Mouse (Mus musculus): Measurements from ENCODE around the gene Ttc28. TPM values are rescaled to one million over a fixed set of nuclear protein-coding genes. Genes with fewer than 3 reads are reported as not detected.

The Ttc28 gene
- total and polyA plus RNA-seq, 3 experiments = 1.1 to 1.8 TPM; not detected in 1

DNA sequence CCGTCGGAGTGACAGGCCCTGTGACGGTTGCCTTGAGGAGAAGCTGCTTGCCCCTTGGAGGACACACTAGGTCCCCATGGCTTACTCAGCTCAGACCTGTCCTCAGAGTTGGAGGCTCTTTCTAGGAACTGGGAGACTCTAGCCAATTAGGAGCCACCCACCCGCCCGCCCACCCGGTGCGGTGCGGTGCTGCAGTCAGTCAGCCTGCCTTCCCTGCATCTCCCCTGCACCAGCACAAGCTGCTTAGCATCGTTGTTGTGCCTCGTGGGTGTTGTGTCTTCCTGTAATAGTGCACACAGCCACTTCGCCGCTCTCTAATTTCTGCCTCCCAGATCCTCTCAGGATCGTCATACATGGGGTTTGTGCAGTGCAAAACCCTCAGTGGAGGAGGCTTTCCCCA, 335.3 kb downstream of the Ttc28 start:
- TF ChIP-seq RAD21 (IDR thresholded peaks at IDR 0.05; ENCODE audit: low read depth, low read length) (no peak), POLR2AphosphoS5 (IDR thresholded peaks at IDR 0.05; ENCODE audit: borderline replicate concordance, low read depth, low read length) (no peak), NELFE (IDR thresholded peaks at IDR 0.05; ENCODE audit: low read depth, low read length) (no peak), GATA1 (IDR thresholded peaks at IDR 0.05; ENCODE audit: low read depth, low read length) (no peak), CTCF (IDR thresholded peaks at IDR 0.05 in 2 of 3, conservative IDR thresholded peaks at IDR 0.05 in 1 of 3; ENCODE audit: control insufficient read depth in 1 of 3, insufficient read depth in 1 of 3, low read depth in 2 of 3, low read length in 3 of 3, poor library complexity in 1 of 3, severe bottlenecking in 1 of 3) (no peak), TCF12 (IDR thresholded peaks at IDR 0.05; ENCODE audit: low read depth, low read length) (no peak), MAFK (IDR thresholded peaks at IDR 0.05; ENCODE audit: borderline replicate concordance, low read depth, low read length) (no peak), MAX (IDR thresholded peaks at IDR 0.05; ENCODE audit: low read length) (no peak), USF1 (IDR thresholded peaks at IDR 0.05; ENCODE audit: low read depth, low read length) (no peak), ELF1 (IDR thresholded peaks at IDR 0.05; ENCODE audit: low read depth, low read length) (no peak), HCFC1 (IDR thresholded peaks at IDR 0.05; ENCODE audit: low read depth, low read length) (no peak), TBP (IDR thresholded peaks at IDR 0.05; ENCODE audit: low read depth, low read length) (no peak)
- Histone ChIP-seq H3K79me2 (ENCODE audit: control insufficient read depth, insufficient read depth, low read length, poor library complexity) (no peaks in the 10 kb centered on the region), H3K36me3 (ENCODE audit: control insufficient read depth in 1 of 2, insufficient read depth in 2 of 2, low read length in 2 of 2) (no peaks in the 10 kb centered on the region), H3K4me3 (ENCODE audit: control insufficient read depth in 1 of 2, insufficient read depth in 1 of 2, low read depth in 2 of 2, low read length in 2 of 2) (no peak overlapping the region), H3K9me3 (replicated peaks; ENCODE audit: insufficient read depth, low read length) (no peaks in the 10 kb centered on the region), H3K4me1 (ENCODE audit: control insufficient read depth in 1 of 2, insufficient read depth in 2 of 2, low read length in 2 of 2) (no peaks in the 10 kb centered on the region), H3K27ac (ENCODE audit: control insufficient read depth, low read depth, low read length) (no peak overlapping the region), H3K27me3 (ENCODE audit: control insufficient read depth in 1 of 2, insufficient read depth in 2 of 2, low read length in 2 of 2) (no peaks in the 10 kb centered on the region), H3K9ac (ENCODE audit: control insufficient read depth, low read depth, low read length, poor library complexity, severe bottlenecking) (no peak overlapping the region)
- no peak for DNase-seq (ENCODE audit: low read depth, low spot score)

DNA sequence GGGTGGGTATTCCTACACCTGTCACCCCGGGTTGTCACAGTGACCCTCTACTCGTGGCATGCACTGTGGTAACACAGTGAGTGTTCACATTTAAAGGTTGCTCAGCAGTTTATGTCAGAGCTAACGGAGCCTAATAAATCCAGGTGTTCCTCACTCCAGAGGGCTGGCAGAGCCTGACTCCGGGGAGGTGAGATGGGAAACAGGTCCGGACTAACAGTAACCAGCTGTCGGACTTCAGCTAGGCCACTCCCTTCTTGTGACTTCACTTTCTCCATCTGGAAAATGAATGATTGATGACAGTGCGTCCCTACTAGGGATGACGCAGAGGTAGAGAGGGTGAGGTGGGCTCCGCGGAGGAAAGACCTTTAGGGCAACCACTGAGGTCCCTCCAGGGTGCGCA, 336.1 kb downstream of the Ttc28 start:
- H3K4me1 ChIP-seq (ENCODE audit: control insufficient read depth in 1 of 2, insufficient read depth in 2 of 2, low read length in 2 of 2) = no peaks in the 10 kb centered on the region
- no peaks in the 10 kb centered on the region for H3K79me2 ChIP-seq (ENCODE audit: control insufficient read depth, insufficient read depth, low read length, poor library complexity)
- no peak overlapping the region for H3K9ac ChIP-seq (ENCODE audit: control insufficient read depth, low read depth, low read length, poor library complexity, severe bottlenecking)
- no peaks in the 10 kb centered on the region for H3K36me3 ChIP-seq (ENCODE audit: control insufficient read depth in 1 of 2, insufficient read depth in 2 of 2, low read length in 2 of 2)
- no peak overlapping the region for H3K27ac ChIP-seq (ENCODE audit: control insufficient read depth, low read depth, low read length)
- no peak for TF ChIP-seq CHD1 (IDR thresholded peaks at IDR 0.05; ENCODE audit: low read depth, low read length)
- no peak for TF ChIP-seq MEF2A (IDR thresholded peaks at IDR 0.05; ENCODE audit: extremely low read depth, insufficient replicate concordance, low read depth, low read length, poor library complexity, severe bottlenecking)
- no peak for TF ChIP-seq UBTF (IDR thresholded peaks at IDR 0.05; ENCODE audit: borderline replicate concordance, insufficient read depth, low read depth, low read length)
- TF ChIP-seq USF1 (IDR thresholded peaks at IDR 0.05; ENCODE audit: low read depth, low read length) = no peak
- no peak for TF ChIP-seq TCF12 (IDR thresholded peaks at IDR 0.05; ENCODE audit: low read depth, low read length)
- TF ChIP-seq NRF1 (IDR thresholded peaks at IDR 0.05; ENCODE audit: insufficient read depth, low read depth, low read length, poor library complexity, severe bottlenecking) = no peak
- no peak for TF ChIP-seq MXI1 (IDR thresholded peaks at IDR 0.05; ENCODE audit: low read depth, low read length)
- no peak for TF ChIP-seq POLR2AphosphoS5 (IDR thresholded peaks at IDR 0.05; ENCODE audit: borderline replicate concordance, low read depth, low read length)
- TF ChIP-seq ZC3H11A (IDR thresholded peaks at IDR 0.05; ENCODE audit: low read depth, low read length) = no peak
- no peak for TF ChIP-seq MAFK (IDR thresholded peaks at IDR 0.05; ENCODE audit: borderline replicate concordance, low read depth, low read length)
- no peak for TF ChIP-seq GABPA (IDR thresholded peaks at IDR 0.05; ENCODE audit: low read depth, low read length)
- no peak for TF ChIP-seq EP300 (IDR thresholded peaks at IDR 0.05; ENCODE audit: low read depth in 1 of 2, low read length in 2 of 2)
- no peak for TF ChIP-seq HCFC1 (IDR thresholded peaks at IDR 0.05; ENCODE audit: low read depth, low read length)
- DNase-seq (ENCODE audit: low read depth, low spot score) = no peak
- H3K27me3 ChIP-seq (ENCODE audit: control insufficient read depth in 1 of 2, insufficient read depth in 2 of 2, low read length in 2 of 2) = no peaks in the 10 kb centered on the region
- H3K4me3 ChIP-seq (ENCODE audit: control insufficient read depth in 1 of 2, insufficient read depth in 1 of 2, low read depth in 2 of 2, low read length in 2 of 2) = no peak overlapping the region
- no peaks in the 10 kb centered on the region for H3K9me3 ChIP-seq (replicated peaks; ENCODE audit: insufficient read depth, low read length)

Measured in MEL (cell line).